Mouse (Mus musculus): Measurements from ENCODE around the gene Sult5a1. TPM values are rescaled to one million over a fixed set of nuclear protein-coding genes. Genes with fewer than 3 reads are reported as not detected.

Sult5a1 gene
- polyA plus RNA-seq, 2 experiments from 2014 or later, result 0.42 TPM; not detected in 1

GRCm38 (mm10) chr8:123100288-123100687 lies 57.8 kb downstream of the Sult5a1 start:
- no peak for ATAC-seq

DNA sequence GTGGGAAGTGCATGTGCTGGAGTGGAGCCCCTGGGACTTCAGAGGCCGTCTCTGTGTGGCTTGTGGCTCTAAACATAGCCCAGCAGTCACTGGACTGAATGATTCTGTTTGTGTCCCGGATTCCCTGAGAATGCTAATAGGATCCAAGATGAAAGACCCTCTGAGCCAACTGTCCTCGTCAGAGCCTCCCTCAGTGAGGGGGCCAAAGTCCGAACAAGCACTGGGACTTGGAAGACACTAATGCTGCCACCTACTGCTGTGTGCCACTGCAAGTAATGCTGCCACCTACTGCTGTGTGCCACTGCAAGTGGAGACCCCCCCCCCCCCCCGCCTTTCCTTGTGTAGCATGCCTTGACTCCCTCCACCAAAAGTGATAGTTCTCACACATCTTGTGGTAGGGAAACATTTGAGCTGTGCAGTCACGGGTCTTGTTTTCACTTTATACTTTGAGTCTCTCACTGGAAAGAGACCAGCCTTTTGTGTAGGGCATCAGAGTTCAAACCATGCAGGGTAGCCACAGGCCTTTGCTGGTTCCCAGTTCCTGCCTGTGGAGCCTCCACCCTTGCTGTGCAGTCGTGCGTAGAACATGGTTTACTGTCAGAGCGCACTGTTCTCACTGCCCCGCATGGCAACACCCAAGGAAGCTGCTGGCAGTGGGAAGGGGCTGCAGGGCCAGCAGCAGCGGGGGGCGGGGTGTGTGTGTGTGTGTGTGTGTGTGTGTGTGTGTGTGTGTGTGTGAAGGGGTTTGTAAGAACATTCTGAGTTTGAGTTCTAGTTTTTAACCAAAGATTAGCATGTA lies 60.1 kb downstream of the Sult5a1 start:
- ATAC-seq, result no peak

- no peak for ATAC-seq
Observed at GRCm38 (mm10) chr8:123097216-123097615, 60.9 kb downstream of the Sult5a1 start.

Other genes starting within 250 kb of the Sult5a1 start
- gene Ankrd11, start 116.0 kb downstream of the Sult5a1 start, polyA plus RNA-seq (2017; shearing (Covaris generic)), result 10 to 100 TPM; 79.7 to 84.1 TPM
- gene Spg7, start 95.4 kb downstream of the Sult5a1 start, polyA plus RNA-seq (2017; shearing (Covaris generic)), result 10 to 100 TPM; 24.4 to 29.0 TPM
- gene Rpl13, start 56.0 kb downstream of the Sult5a1 start, polyA plus RNA-seq (2017; shearing (Covaris generic)), result 1,000 to 10,000 TPM; 2,671 to 2,712 TPM
- 1 to 10 TPM; 1.0 to 2.7 TPM for gene Cpne7, start 40.9 kb downstream of the Sult5a1 start, polyA plus RNA-seq (2017; shearing (Covaris generic))
- gene Dpep1, start 27.9 kb upstream of the Sult5a1 start, polyA plus RNA-seq (2017; shearing (Covaris generic)), result not detected
- 100 to 1,000 TPM; 157 to 276 TPM for gene Chmp1a, start 54.4 kb upstream of the Sult5a1 start, polyA plus RNA-seq (2017; shearing (Covaris generic))
- gene Spata33, start 54.5 kb upstream of the Sult5a1 start, polyA plus RNA-seq (2017; shearing (Covaris generic)), result not detected
- gene Cdk10, start 66.5 kb upstream of the Sult5a1 start, polyA plus RNA-seq (2017; shearing (Covaris generic)), result 10 to 100 TPM; 21.0 to 32.5 TPM
- gene Spata2l, start 77.9 kb upstream of the Sult5a1 start, polyA plus RNA-seq (2017; shearing (Covaris generic)), result 1 to 10 TPM; 6.0 to 9.2 TPM
- gene Zfp276, start 95.9 kb upstream of the Sult5a1 start, polyA plus RNA-seq (2017; shearing (Covaris generic)), result 1 to 10 TPM; 5.1 to 7.3 TPM
- 10 to 100 TPM in 1 of 2 experiments, 1 to 10 TPM in 1; 9.1 to 10.1 TPM for gene Vps9d1, start 96.0 kb upstream of the Sult5a1 start, polyA plus RNA-seq (2017; shearing (Covaris generic))
- gene Fanca, start 160.3 kb upstream of the Sult5a1 start, polyA plus RNA-seq (2017; shearing (Covaris generic)), result 1 to 10 TPM; 5.9 to 7.9 TPM
- not detected for gene Spire2, start 174.4 kb upstream of the Sult5a1 start, polyA plus RNA-seq (2017; shearing (Covaris generic))
- gene Tcf25, start 215.4 kb upstream of the Sult5a1 start, polyA plus RNA-seq (2017; shearing (Covaris generic)), result 10 to 100 TPM; 83.1 to 91.9 TPM
- gene Mc1r, start 248.8 kb upstream of the Sult5a1 start, polyA plus RNA-seq (2017; shearing (Covaris generic)), result under 1 TPM in 1 of 2 experiments, not detected in 1; 0.17 TPM